Mouse (Mus musculus) lung, adult 2 months (tissue): Measurements from ENCODE around the gene Trabd.

ENCODE experiments used
- CTCF ChIP-seq: fragments of 200-500 bp; IDR thresholded peaks from 2 replicates; pipeline ENCODE4 v1.5.1; 2011; ENCODE audit warnings: mild to moderate bottlenecking, low read length, control low read depth; ENCODE audit not compliant: insufficient read depth
- POLR2A ChIP-seq: fragments of 200-500 bp; IDR thresholded peaks from 2 replicates; pipeline ENCODE4 v1.6.1; 2011; ENCODE audit warnings: low read depth, mild to moderate bottlenecking, control low read depth, low read length, borderline replicate concordance; ENCODE audit errors: extremely low read depth

GRCm38 (mm10) chr15:89068226-89068625 is 6.7 kb upstream of the Trabd start:
- TF ChIP-seq CTCF (no peak), POLR2A (no peak)
